Mouse (Mus musculus) forebrain, embryonic 14.5 days (tissue): Measurements from ENCODE around the gene Rassf5. TPM values are rescaled to one million over a fixed set of nuclear protein-coding genes. Genes with fewer than 3 reads are reported as not detected.
"Not testable (repeated sequence)": the region's sequence is repeated elsewhere in the genome, so short reads cannot be mapped to it uniquely, and the experiment has no call there.

Experiments used
- ATAC-seq: fragments of 200-750 bp; cut with Nextera tagmentation; 2 replicates; pipeline ENCODE4 v1.8.0; 2017; ENCODE audit warnings: mild to moderate bottlenecking, moderate library complexity
- DNase-seq: peaks from one replicate; pipeline ENCODE4 v3.0.0-alpha.2; 2015; ENCODE audit warnings: low spot score
- H3K27ac ChIP-seq: fragments of 300-500 bp; sonication (generic); 2 replicates; pipeline ENCODE4 v1.5.1; 2014; ENCODE audit warnings: low read depth, mild to moderate bottlenecking, control low read depth, low read length, moderate library complexity
- H3K27me3 ChIP-seq: fragments of 300-500 bp; sonication (generic); replicated peaks from 2 replicates; pipeline ENCODE4 v1.6.1; 2014; ENCODE audit warnings: low read length, control low read depth, mixed read lengths; ENCODE audit not compliant: control insufficient read depth, insufficient read depth
- H3K36me3 ChIP-seq: fragments of 300-500 bp; sonication (generic); 2 replicates; pipeline ENCODE4 v1.6.1; 2014; ENCODE audit warnings: low read length, control low read depth; ENCODE audit not compliant: control insufficient read depth, insufficient read depth
- H3K4me1 ChIP-seq: fragments of 300-500 bp; sonication (generic); 2 replicates; pipeline ENCODE4 v1.6.1; 2014; ENCODE audit warnings: antibody characterized with exemption, low read length, control low read depth; ENCODE audit not compliant: control insufficient read depth, insufficient read depth
- H3K4me2 ChIP-seq: fragments of 300-500 bp; sonication (generic); 2 replicates; pipeline ENCODE4 v1.6.1; 2014; ENCODE audit warnings: mild to moderate bottlenecking, control low read depth, low read length
- H3K4me3 ChIP-seq: fragments of 300-500 bp; sonication (generic); 2 replicates; pipeline ENCODE4 v1.5.1; 2014; ENCODE audit warnings: low read depth, low read length, control low read depth
- H3K9ac ChIP-seq: fragments of 300-500 bp; sonication (generic); 2 replicates; pipeline ENCODE4 v1.6.1; 2014; ENCODE audit warnings: mild to moderate bottlenecking, low read length, control low read depth, moderate library complexity
- H3K9me3 ChIP-seq: fragments of 300-500 bp; sonication (generic); replicated peaks from 2 replicates; pipeline ENCODE4 v1.6.1; 2016; ENCODE audit warnings: low read length, control low read depth, mixed read lengths; ENCODE audit not compliant: control insufficient read depth
- WGBS: fragments of 180-500 bp; shearing (Covaris S2); extraction: QIAGEN DNeasy Blood & Tissue Kit; methylation state at CpG from one replicate; pipeline ENCODE4 v1.1.7; 2014; 5-methylcytosine and 5-hydroxymethylcytosine counted together
- polyA plus RNA-seq: library from polyadenylated mRNA; unstranded; fragments of >200 nt; fragmentation: Nextera tagmentation; extraction: Ambion mirVana; gene quantifications from 2 replicates; pipeline ENCODE4 v1.2.1, GENCODE M21; 2014

Rassf5 gene
- polyA plus RNA-seq, 1 experiment from 2014 or later, result 1.0 TPM

GRCm38 (mm10) chr1:131167612-131168011 lies 77.4 kb downstream of the Rassf5 start:
- no peak for ATAC-seq
- H3K27ac ChIP-seq, result no peak overlapping the region

GRCm38 (mm10) chr1:131164427-131164826 lies 80.6 kb downstream of the Rassf5 start:
- Histone ChIP-seq H3K9me3 (no peaks in the 10 kb centered on the region), H3K4me3 (no peak overlapping the region), H3K4me2 (no peak overlapping the region), H3K4me1 (no peaks in the 10 kb centered on the region), H3K36me3 (peaks cover 93% of the 10 kb centered on the region), H3K27me3 (no peaks in the 10 kb centered on the region), H3K27ac (no peak overlapping the region), H3K9ac (no peak overlapping the region)
- DNase-seq (no peak), ATAC-seq (no peak)
- WGBS, result 91% methylated on average over 6 of the region's 6 CpGs

More at GRCm38 (mm10) chr1:131167612-131168011, 77.4 kb downstream of the Rassf5 start:
- no peak for DNase-seq
- Histone ChIP-seq H3K9ac (no peak overlapping the region), H3K4me2 (no peak overlapping the region), H3K27me3 (no peaks in the 10 kb centered on the region), H3K36me3 (peaks cover 100% of the 10 kb centered on the region), H3K4me3 (no peak overlapping the region), H3K9me3 (no peaks in the 10 kb centered on the region), H3K4me1 (no peaks in the 10 kb centered on the region)
- WGBS, result 94% methylated on average over 10 of the region's 10 CpGs

GRCm38 (mm10) chr1:131161091-131161490 lies 84.0 kb downstream of the Rassf5 start:
- H3K4me2 ChIP-seq, result no peak overlapping the region
- H3K9me3 ChIP-seq, result no peaks in the 10 kb centered on the region
- H3K4me3 ChIP-seq, result no peak overlapping the region
- H3K27ac ChIP-seq, result no peak overlapping the region
- ATAC-seq (no peak), DNase-seq (no peak)
- no peaks in the 10 kb centered on the region for H3K27me3 ChIP-seq
- H3K4me1 ChIP-seq, result no peaks in the 10 kb centered on the region
- H3K36me3 ChIP-seq, result peaks cover 70% of the 10 kb centered on the region
- WGBS, result 93% methylated on average over 11 of the region's 11 CpGs
- H3K9ac ChIP-seq, result no peak overlapping the region

GRCm38 (mm10) chr1:131159573-131160327 lies 85.3 kb downstream of the Rassf5 start:
- H3K4me2 ChIP-seq, H3K27me3 ChIP-seq, DNase-seq, H3K9me3 ChIP-seq, H3K27ac ChIP-seq, H3K4me3 ChIP-seq, H3K9ac ChIP-seq, ATAC-seq, H3K4me1 ChIP-seq: not testable (repeated sequence)
- H3K36me3 ChIP-seq, result peaks cover 56% of the 10 kb centered on the region
- 95% methylated on average over 3 of the region's 3 CpGs for WGBS

- H3K9me3 ChIP-seq, result no peaks in the 10 kb centered on the region
- H3K4me1 ChIP-seq, result peaks cover 6% of the 10 kb centered on the region; the same call in 1 of the 2 replicates
- peak; percentile 55 for DNase-seq
- 49% methylated on average over 2 of the region's 2 CpGs for WGBS
- H3K9ac ChIP-seq, result no peak overlapping the region
- no peak overlapping the region for H3K4me2 ChIP-seq
- H3K27me3 ChIP-seq, result no peaks in the 10 kb centered on the region
- peaks cover 17% of the 10 kb centered on the region for H3K36me3 ChIP-seq
- ATAC-seq, result no peak
- no peak overlapping the region for H3K4me3 ChIP-seq
- no peak overlapping the region for H3K27ac ChIP-seq
Observed at GRCm38 (mm10) chr1:131155456-131155855, 89.6 kb downstream of the Rassf5 start.

GRCm38 (mm10) chr1:131153018-131153629 lies 91.9 kb downstream of the Rassf5 start, which contains the start of gene Eif2d:
Gene Eif2d (plus strand): TSS chr1:131153181.
- DNase-seq, result peak; percentile 94
- H3K4me2 ChIP-seq, result peak within 1 kb of the TSS; percentile 67
- no peak within 1 kb of the TSS; the same call in 1 of the 2 replicates for H3K27ac ChIP-seq
- ATAC-seq, result peak; percentile 99
- no peaks in the 10 kb centered on the region for H3K27me3 ChIP-seq
- peaks cover 1% of the 10 kb centered on the region for H3K36me3 ChIP-seq
- H3K4me1 ChIP-seq, result peaks cover 6% of the 10 kb centered on the region; the same call in 1 of the 2 replicates
- WGBS, result under 1% methylated on average over 27 of the region's 27 CpGs
- peak within 1 kb of the TSS; percentile 80 for H3K4me3 ChIP-seq
- peak within 1 kb of the TSS; percentile 83 for H3K9ac ChIP-seq
- H3K9me3 ChIP-seq, result no peaks in the 10 kb centered on the region

- Histone ChIP-seq H3K4me2 (no peak overlapping the region), H3K9me3 (no peaks in the 10 kb centered on the region), H3K9ac (no peak overlapping the region), H3K27ac (no peak overlapping the region), H3K4me1 (peaks cover 6% of the 10 kb centered on the region; the same call in 1 of the 2 replicates), H3K27me3 (no peaks in the 10 kb centered on the region), H3K36me3 (no peaks in the 10 kb centered on the region), H3K4me3 (no peak overlapping the region)
- no peak for DNase-seq
- 86% methylated on average over 1 of the region's 1 CpGs for WGBS
- ATAC-seq, result no peak
Observed at GRCm38 (mm10) chr1:131149496-131149895, 95.6 kb downstream of the Rassf5 start.

GRCm38 (mm10) chr1:131146181-131146614 lies 98.9 kb downstream of the Rassf5 start:
- Histone ChIP-seq H3K36me3 (no peaks in the 10 kb centered on the region), H3K4me1 (no peaks in the 10 kb centered on the region), H3K27ac (no peak overlapping the region), H3K4me3 (no peak overlapping the region), H3K9me3 (no peaks in the 10 kb centered on the region), H3K27me3 (no peaks in the 10 kb centered on the region), H3K4me2 (no peak overlapping the region), H3K9ac (no peak overlapping the region)
- ATAC-seq (no peak), DNase-seq (no peak)
- 84% methylated on average over 3 of the region's 3 CpGs for WGBS

GRCm38 (mm10) chr1:131145222-131145621 lies 99.8 kb downstream of the Rassf5 start:
- DNase-seq, H3K27ac ChIP-seq, H3K27me3 ChIP-seq, H3K9ac ChIP-seq, H3K4me2 ChIP-seq, H3K9me3 ChIP-seq, H3K36me3 ChIP-seq, H3K4me3 ChIP-seq, ATAC-seq, H3K4me1 ChIP-seq: not testable (repeated sequence)
- 90% methylated on average over 3 of the region's 3 CpGs for WGBS
